Mouse (Mus musculus): Measurements from ENCODE around the gene Dnajc21. TPM values are rescaled to one million over a fixed set of nuclear protein-coding genes. Genes with fewer than 3 reads are reported as not detected.
A peak's percentile ranks its signal among the peaks of the same experiment; 100 is the strongest.
"Not testable (repeated sequence)": the region's sequence is repeated elsewhere in the genome, so short reads cannot be mapped to it uniquely, and the experiment has no call there.

Gene Dnajc21
- polyA plus RNA-seq (2012; ENCODE audit: insufficient read depth, insufficient read length, low replicate concordance, missing spikeins) = not detected in 2 replicates

GRCm38 (mm10) chr15:10470151-10470831 is at the start of gene Dnajc21:
Dnajc21 (minus strand) TSS chr15:10470516.
- TF ChIP-seq CTCF (IDR thresholded peaks at IDR 0.05; ENCODE audit: insufficient read depth, low read depth, low read length) (no peak), POLR2A (IDR thresholded peaks at IDR 0.05; ENCODE audit: insufficient read depth, low read depth, low read length) (peak; percentile 18; the same call in 1 of the 2 replicates)
- Histone ChIP-seq H3K27ac (ENCODE audit: insufficient read depth, low read depth, low read length) (no peak within 1 kb of the TSS), H3K4me1 (ENCODE audit: control insufficient read depth, insufficient read depth, low read length) (no peaks in the 10 kb centered on the region), H3K4me3 (ENCODE audit: insufficient read depth, low read depth, low read length) (peak within 1 kb of the TSS; percentile 94)
- WGBS = 8% methylated on average over 87 of the region's 87 CpGs

GRCm38 (mm10) chr15:10515166-10515565 is 44.9 kb upstream of the Dnajc21 start:
- no peak for TF ChIP-seq POLR2A (IDR thresholded peaks at IDR 0.05; ENCODE audit: insufficient read depth, low read depth, low read length)
- no peak for TF ChIP-seq CTCF (IDR thresholded peaks at IDR 0.05; ENCODE audit: insufficient read depth, low read depth, low read length)
- no peak overlapping the region for H3K27ac ChIP-seq (ENCODE audit: insufficient read depth, low read depth, low read length)
- WGBS = 81% methylated on average over 7 of the region's 7 CpGs
- no peak overlapping the region for H3K4me3 ChIP-seq (ENCODE audit: insufficient read depth, low read depth, low read length)
- no peaks in the 10 kb centered on the region for H3K4me1 ChIP-seq (ENCODE audit: control insufficient read depth, insufficient read depth, low read length)

- TF ChIP-seq POLR2A (IDR thresholded peaks at IDR 0.05; ENCODE audit: insufficient read depth, low read depth, low read length) (no peak), CTCF (IDR thresholded peaks at IDR 0.05; ENCODE audit: insufficient read depth, low read depth, low read length) (no peak)
- 78% methylated on average over 11 of the region's 11 CpGs for WGBS
- no peak overlapping the region for H3K4me3 ChIP-seq (ENCODE audit: insufficient read depth, low read depth, low read length)
- no peaks in the 10 kb centered on the region for H3K4me1 ChIP-seq (ENCODE audit: control insufficient read depth, insufficient read depth, low read length)
- H3K27ac ChIP-seq (ENCODE audit: insufficient read depth, low read depth, low read length) = no peak overlapping the region
These were observed 35.8 kb upstream of the Dnajc21 start for GRCm38 (mm10) chr15:10506099-10506498.

- H3K4me1 ChIP-seq (ENCODE audit: control insufficient read depth, insufficient read depth, low read length) = no peaks in the 10 kb centered on the region
- no peak overlapping the region for H3K4me3 ChIP-seq (ENCODE audit: insufficient read depth, low read depth, low read length)
- TF ChIP-seq CTCF (IDR thresholded peaks at IDR 0.05; ENCODE audit: insufficient read depth, low read depth, low read length) = peak; percentile 67
- no peak for TF ChIP-seq POLR2A (IDR thresholded peaks at IDR 0.05; ENCODE audit: insufficient read depth, low read depth, low read length)
- no peak overlapping the region for H3K27ac ChIP-seq (ENCODE audit: insufficient read depth, low read depth, low read length)
- WGBS = 56% methylated on average over 11 of the region's 11 CpGs
These were observed 30.8 kb upstream of the Dnajc21 start for GRCm38 (mm10) chr15:10500838-10501719.

- H3K27ac ChIP-seq (ENCODE audit: insufficient read depth, low read depth, low read length) = no peak overlapping the region
- H3K4me1 ChIP-seq (ENCODE audit: control insufficient read depth, insufficient read depth, low read length) = no peaks in the 10 kb centered on the region
- H3K4me3 ChIP-seq (ENCODE audit: insufficient read depth, low read depth, low read length) = no peak overlapping the region
- 89% methylated on average over 5 of the region's 5 CpGs for WGBS
- TF ChIP-seq POLR2A (IDR thresholded peaks at IDR 0.05; ENCODE audit: insufficient read depth, low read depth, low read length) = no peak
- no peak for TF ChIP-seq CTCF (IDR thresholded peaks at IDR 0.05; ENCODE audit: insufficient read depth, low read depth, low read length)
These were observed 29.7 kb upstream of the Dnajc21 start for GRCm38 (mm10) chr15:10500035-10500434.

- Histone ChIP-seq H3K27ac (ENCODE audit: insufficient read depth, low read depth, low read length) (no peak overlapping the region), H3K4me1 (ENCODE audit: control insufficient read depth, insufficient read depth, low read length) (no peaks in the 10 kb centered on the region), H3K4me3 (ENCODE audit: insufficient read depth, low read depth, low read length) (no peak overlapping the region)
- WGBS = 70% methylated on average over 5 of the region's 5 CpGs
- no peak for TF ChIP-seq CTCF (IDR thresholded peaks at IDR 0.05; ENCODE audit: insufficient read depth, low read depth, low read length)
- no peak for TF ChIP-seq POLR2A (IDR thresholded peaks at IDR 0.05; ENCODE audit: insufficient read depth, low read depth, low read length)
These were observed 29.3 kb upstream of the Dnajc21 start for GRCm38 (mm10) chr15:10499593-10499992.

GRCm38 (mm10) chr15:10496696-10497095 is 26.4 kb upstream of the Dnajc21 start:
- H3K27ac ChIP-seq (ENCODE audit: insufficient read depth, low read depth, low read length); H3K4me1 ChIP-seq (ENCODE audit: control insufficient read depth, insufficient read depth, low read length); H3K4me3 ChIP-seq (ENCODE audit: insufficient read depth, low read depth, low read length): not testable (repeated sequence)
- 97% methylated on average over 1 of the region's 1 CpGs for WGBS

- no peak for TF ChIP-seq POLR2A (IDR thresholded peaks at IDR 0.05; ENCODE audit: insufficient read depth, low read depth, low read length)
- no peak for TF ChIP-seq CTCF (IDR thresholded peaks at IDR 0.05; ENCODE audit: insufficient read depth, low read depth, low read length)
- WGBS = 91% methylated on average over 11 of the region's 11 CpGs
- H3K27ac ChIP-seq (ENCODE audit: insufficient read depth, low read depth, low read length) = no peak overlapping the region
These were observed 25.6 kb upstream of the Dnajc21 start for GRCm38 (mm10) chr15:10495944-10496343.

GRCm38 (mm10) chr15:10490101-10490500 is 19.8 kb upstream of the Dnajc21 start:
- no peak overlapping the region for H3K27ac ChIP-seq (ENCODE audit: insufficient read depth, low read depth, low read length)
- WGBS = 87% methylated on average over 5 of the region's 5 CpGs
- H3K4me1 ChIP-seq (ENCODE audit: control insufficient read depth, insufficient read depth, low read length) = no peaks in the 10 kb centered on the region
- no peak overlapping the region for H3K4me3 ChIP-seq (ENCODE audit: insufficient read depth, low read depth, low read length)
- TF ChIP-seq CTCF (IDR thresholded peaks at IDR 0.05; ENCODE audit: insufficient read depth, low read depth, low read length) (no peak), POLR2A (IDR thresholded peaks at IDR 0.05; ENCODE audit: insufficient read depth, low read depth, low read length) (no peak)

More at GRCm38 (mm10) chr15:10495944-10496343, 25.6 kb upstream of the Dnajc21 start:
- Histone ChIP-seq H3K4me1 (ENCODE audit: control insufficient read depth, insufficient read depth, low read length) (no peaks in the 10 kb centered on the region), H3K4me3 (ENCODE audit: insufficient read depth, low read depth, low read length) (no peak overlapping the region)

Data from olfactory bulb, adult 2 months (tissue).